Mouse (Mus musculus) kidney, embryonic 15.5 days (tissue): Measurements from ENCODE around the gene Jmjd8. TPM values are rescaled to one million over a fixed set of nuclear protein-coding genes. Genes with fewer than 3 reads are reported as not detected.

Experiments used
- ATAC-seq: fragments of 200-750 bp; cut with Nextera tagmentation; replicated peaks from 2 replicates; pipeline ENCODE4 v1.8.0; 2017; ENCODE audit warnings: moderate TSS enrichment; ENCODE audit not compliant: low FRiP score
- H3K27ac ChIP-seq: fragments of 300-500 bp; sonication (generic); 2 replicates; pipeline ENCODE4 v1.5.1; 2015; ENCODE audit warnings: mild to moderate bottlenecking, inconsistent platforms
- H3K27me3 ChIP-seq: fragments of 300-500 bp; sonication (generic); 2 replicates; pipeline ENCODE4 v1.6.1; 2015; ENCODE audit warnings: inconsistent platforms
- H3K36me3 ChIP-seq: fragments of 300-500 bp; sonication (generic); 2 replicates; pipeline ENCODE4 v1.6.1; 2015; ENCODE audit warnings: inconsistent platforms
- H3K4me1 ChIP-seq: fragments of 300-500 bp; sonication (generic); 2 replicates; pipeline ENCODE4 v1.6.1; 2015; ENCODE audit warnings: inconsistent platforms
- H3K4me2 ChIP-seq: fragments of 300-500 bp; sonication (generic); 2 replicates; pipeline ENCODE4 v1.6.1; 2015; ENCODE audit warnings: moderate library complexity, mild to moderate bottlenecking, inconsistent platforms
- H3K4me3 ChIP-seq: fragments of 300-500 bp; sonication (generic); replicated peaks from 2 replicates; pipeline ENCODE4 v1.5.1; 2015; ENCODE audit warnings: mild to moderate bottlenecking, inconsistent platforms
- H3K9ac ChIP-seq: fragments of 300-500 bp; sonication (generic); 2 replicates; pipeline ENCODE4 v1.6.1; 2015; ENCODE audit warnings: mild to moderate bottlenecking, inconsistent platforms
- H3K9me3 ChIP-seq: fragments of 300-500 bp; sonication (generic); replicated peaks from 2 replicates; pipeline ENCODE4 v1.6.1; 2016; ENCODE audit warnings: inconsistent platforms
- WGBS: fragments of 180-500 bp; shearing (Covaris S2); methylation state at CpG from one replicate; pipeline ENCODE4 v1.1.7; 2015; ENCODE audit warnings: mixed read lengths; 5-methylcytosine and 5-hydroxymethylcytosine counted together
- microRNA-seq: library from miRNA; unstranded; fragments of <30 nt; microRNA quantifications from one replicate; pipeline ENCODE4, GENCODE M21; 2016
- polyA plus RNA-seq: library from polyadenylated mRNA; unstranded; fragments of >200 nt; fragmentation: Nextera tagmentation; extraction: Ambion mirVana; gene quantifications from 2 replicates; pipeline ENCODE4 v1.2.1, GENCODE M21; 2015

The Jmjd8 gene
- polyA plus RNA-seq, 1 experiment from 2014 or later = 61.4 TPM

GRCm38 (mm10) chr17:25878611-25879180, 50.0 kb downstream of the Jmjd8 start:
- 89% methylated on average over 19 of the region's 19 CpGs for WGBS

GRCm38 (mm10) chr17:25879261-25879660, 50.6 kb downstream of the Jmjd8 start:
- ATAC-seq = no peak
- 48% methylated on average over 4 of the region's 4 CpGs for WGBS
- peaks cover 46% of the 10 kb centered on the region for H3K36me3 ChIP-seq

More at GRCm38 (mm10) chr17:25878611-25879180, 50.0 kb downstream of the Jmjd8 start:
- Histone ChIP-seq H3K9ac (no peak overlapping the region), H3K36me3 (peaks cover 40% of the 10 kb centered on the region), H3K9me3 (no peaks in the 10 kb centered on the region), H3K4me3 (no peak overlapping the region), H3K27me3 (no peaks in the 10 kb centered on the region), H3K4me1 (peaks cover 51% of the 10 kb centered on the region), H3K27ac (no peak overlapping the region), H3K4me2 (no peak overlapping the region)
- ATAC-seq = no peak

GRCm38 (mm10) chr17:25879750-25880149, 51.1 kb downstream of the Jmjd8 start:
- Histone ChIP-seq H3K9ac (no peak overlapping the region), H3K36me3 (peaks cover 51% of the 10 kb centered on the region), H3K9me3 (no peaks in the 10 kb centered on the region), H3K4me1 (peaks cover 41% of the 10 kb centered on the region), H3K27ac (peak overlapping the region; percentile 56), H3K27me3 (no peaks in the 10 kb centered on the region), H3K4me3 (no peak overlapping the region), H3K4me2 (no peak overlapping the region)
- no peak for ATAC-seq
- 69% methylated on average over 8 of the region's 8 CpGs for WGBS

More at GRCm38 (mm10) chr17:25879261-25879660, 50.6 kb downstream of the Jmjd8 start:
- no peak overlapping the region for H3K27ac ChIP-seq
- no peaks in the 10 kb centered on the region for H3K27me3 ChIP-seq
- no peak overlapping the region for H3K4me2 ChIP-seq
- H3K9me3 ChIP-seq = no peaks in the 10 kb centered on the region
- H3K9ac ChIP-seq = no peak overlapping the region
- H3K4me1 ChIP-seq = peaks cover 45% of the 10 kb centered on the region
- H3K4me3 ChIP-seq = no peak overlapping the region

- Histone ChIP-seq H3K4me2 (no peak within 1 kb of the TSS), H3K9me3 (no peaks in the 10 kb centered on the region), H3K27ac (peak within 1 kb of the TSS; percentile 56), H3K4me1 (peaks cover 41% of the 10 kb centered on the region), H3K27me3 (no peaks in the 10 kb centered on the region), H3K36me3 (peaks cover 55% of the 10 kb centered on the region), H3K4me3 (no peak within 1 kb of the TSS), H3K9ac (0 out of 2 replicates have a peak within 1 kb of the TSS, but pooled peaks have one; percentile 9)
- 36% methylated on average over 5 of the region's 5 CpGs for WGBS
- 0 out of 2 replicates have a peak, but pooled peaks have one; percentile 4 for ATAC-seq
Measured at GRCm38 (mm10) chr17:25880196-25880910, 51.7 kb downstream of the Jmjd8 start, which contains the start of gene Wfikkn1. TSS of gene Wfikkn1 (minus strand) at chr17:25880858.

GRCm38 (mm10) chr17:25880913-25881641, 52.4 kb downstream of the Jmjd8 start:
- 13% methylated on average over 5 of the region's 5 CpGs for WGBS
- Histone ChIP-seq H3K9ac (no peak overlapping the region), H3K4me1 (peaks cover 37% of the 10 kb centered on the region), H3K36me3 (peaks cover 56% of the 10 kb centered on the region), H3K27ac (peak overlapping the region; percentile 56; the same call in 1 of the 2 replicates), H3K4me2 (no peak overlapping the region), H3K4me3 (no peak overlapping the region), H3K27me3 (no peaks in the 10 kb centered on the region), H3K9me3 (no peaks in the 10 kb centered on the region)
- no peak for ATAC-seq

Small RNA genes within 50 kb of the gene (microRNA-seq; reads per million reads assigned to microRNA genes)
- gene Mir3082 = not detected
- not detected for gene Mir6966

Other genes starting within 250 kb of the Jmjd8 start
- 30.9 and 32.1 TPM in 2 replicates for gene Lmf1, start 249.8 kb upstream of the Jmjd8 start, polyA plus RNA-seq
- gene Gng13, start 111.7 kb upstream of the Jmjd8 start, polyA plus RNA-seq = 0.99 and 1.1 TPM in 2 replicates
- 31.0 and 38.4 TPM in 2 replicates for gene Chtf18, start 101.4 kb upstream of the Jmjd8 start, polyA plus RNA-seq
- 19.3 and 20.7 TPM in 2 replicates for gene Rpusd1, start 101.2 kb upstream of the Jmjd8 start, polyA plus RNA-seq
- gene Mslnl, start 92.8 kb upstream of the Jmjd8 start, polyA plus RNA-seq = 0.08 TPM in 1 of 2 replicates, not detected in the other
- gene Msln, start 74.5 kb upstream of the Jmjd8 start, polyA plus RNA-seq = 5.6 and 6.3 TPM in 2 replicates
- 30.6 and 31.8 TPM in 2 replicates for gene Narfl, start 55.1 kb upstream of the Jmjd8 start, polyA plus RNA-seq
- 63.0 and 74.8 TPM in 2 replicates for gene Haghl, start 43.2 kb upstream of the Jmjd8 start, polyA plus RNA-seq
- 0.23 and 0.29 TPM in 2 replicates for gene Ccdc78, start 42.3 kb upstream of the Jmjd8 start, polyA plus RNA-seq
- gene Fam173a, start 36.0 kb upstream of the Jmjd8 start, polyA plus RNA-seq = 91.7 and 101 TPM in 2 replicates
- gene AC134908.4, start 33.2 kb upstream of the Jmjd8 start, polyA plus RNA-seq = not detected in 2 replicates
- gene Metrn, start 31.7 kb upstream of the Jmjd8 start, polyA plus RNA-seq = 53.5 and 58.5 TPM in 2 replicates
- gene Fbxl16, start 19.8 kb upstream of the Jmjd8 start, polyA plus RNA-seq = 1.5 and 2.2 TPM in 2 replicates
- 28.1 and 31.8 TPM in 2 replicates for gene Wdr24, start 5.2 kb upstream of the Jmjd8 start, polyA plus RNA-seq
- gene Stub1, start 4.5 kb downstream of the Jmjd8 start, polyA plus RNA-seq = 336 and 362 TPM in 2 replicates
- 2.8 and 3.8 TPM in 2 replicates for gene Rhbdl1, start 8.4 kb downstream of the Jmjd8 start, polyA plus RNA-seq
- 1.8 and 3.0 TPM in 2 replicates for gene Gm20683, start 12.9 kb downstream of the Jmjd8 start, polyA plus RNA-seq
- 26.8 and 29.0 TPM in 2 replicates for gene Rhot2, start 16.0 kb downstream of the Jmjd8 start, polyA plus RNA-seq
- 31.2 and 35.6 TPM in 2 replicates for gene Wdr90, start 32.6 kb downstream of the Jmjd8 start, polyA plus RNA-seq
- gene Mcrip2, start 39.9 kb downstream of the Jmjd8 start, polyA plus RNA-seq = 54.9 and 55.1 TPM in 2 replicates
- 78.7 and 81.5 TPM in 2 replicates for gene Mettl26, start 46.2 kb downstream of the Jmjd8 start, polyA plus RNA-seq
- gene Wfikkn1, start 52.0 kb downstream of the Jmjd8 start, polyA plus RNA-seq = 0.49 and 0.56 TPM in 2 replicates
- 27.8 and 30.9 TPM in 2 replicates for gene Rab40c, start 90.9 kb downstream of the Jmjd8 start, polyA plus RNA-seq
- gene Pigq, start 116.1 kb downstream of the Jmjd8 start, polyA plus RNA-seq = 72.2 and 76.4 TPM in 2 replicates
- 1.5 TPM in 2 replicates for gene Nhlrc4, start 116.1 kb downstream of the Jmjd8 start, polyA plus RNA-seq
- 5.4 and 5.7 TPM in 2 replicates for gene A930017K11Rik, start 123.7 kb downstream of the Jmjd8 start, polyA plus RNA-seq
- 22.7 and 31.6 TPM in 2 replicates for gene Capn15, start 156.9 kb downstream of the Jmjd8 start, polyA plus RNA-seq
- 29.1 and 30.2 TPM in 2 replicates for gene Rab11fip3, start 240.7 kb downstream of the Jmjd8 start, polyA plus RNA-seq